Mouse (Mus musculus) lung, postnatal 0 days (tissue): ENCODE results near the gene Map3k7.

Experiments
- CTCF ChIP-seq: IDR thresholded peaks from 2 replicates; pipeline ENCODE4 v1.5.1; 2016; ENCODE audit warnings: antibody characterized with exemption, mild to moderate bottlenecking
- EP300 ChIP-seq: IDR thresholded peaks from 2 replicates; pipeline ENCODE4 v1.6.1; 2016; ENCODE audit warnings: antibody characterized with exemption, mild to moderate bottlenecking, control low read depth

DNA sequence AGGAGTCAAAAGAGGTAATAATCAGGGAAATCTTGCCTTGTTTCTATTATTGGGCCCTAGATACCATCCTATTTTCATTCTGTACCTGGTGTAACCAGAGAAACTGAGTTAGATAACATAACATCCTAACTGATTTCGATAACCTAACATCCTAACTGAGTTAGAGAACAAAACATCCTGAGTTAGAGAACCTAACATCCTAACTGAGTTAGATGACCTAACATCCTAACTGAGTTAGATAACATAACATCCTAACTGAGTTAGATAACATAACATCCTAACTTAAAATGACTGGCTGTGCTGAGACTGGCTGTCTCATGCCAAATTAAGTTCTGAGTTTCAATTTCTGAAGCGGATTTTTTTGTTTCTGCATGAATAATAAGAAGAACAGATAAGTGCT lies 20.9 kb upstream of the Map3k7 start:
- TF ChIP-seq CTCF (no peak), EP300 (no peak)
